Mouse (Mus musculus) right cerebral cortex, postnatal 4 days (tissue): ENCODE data around the gene Col9a3.

Experiments used
- DNase-seq: peaks from one replicate; pipeline ENCODE4 v3.0.0-alpha.2; 2022

Gene Col9a3

DNA sequence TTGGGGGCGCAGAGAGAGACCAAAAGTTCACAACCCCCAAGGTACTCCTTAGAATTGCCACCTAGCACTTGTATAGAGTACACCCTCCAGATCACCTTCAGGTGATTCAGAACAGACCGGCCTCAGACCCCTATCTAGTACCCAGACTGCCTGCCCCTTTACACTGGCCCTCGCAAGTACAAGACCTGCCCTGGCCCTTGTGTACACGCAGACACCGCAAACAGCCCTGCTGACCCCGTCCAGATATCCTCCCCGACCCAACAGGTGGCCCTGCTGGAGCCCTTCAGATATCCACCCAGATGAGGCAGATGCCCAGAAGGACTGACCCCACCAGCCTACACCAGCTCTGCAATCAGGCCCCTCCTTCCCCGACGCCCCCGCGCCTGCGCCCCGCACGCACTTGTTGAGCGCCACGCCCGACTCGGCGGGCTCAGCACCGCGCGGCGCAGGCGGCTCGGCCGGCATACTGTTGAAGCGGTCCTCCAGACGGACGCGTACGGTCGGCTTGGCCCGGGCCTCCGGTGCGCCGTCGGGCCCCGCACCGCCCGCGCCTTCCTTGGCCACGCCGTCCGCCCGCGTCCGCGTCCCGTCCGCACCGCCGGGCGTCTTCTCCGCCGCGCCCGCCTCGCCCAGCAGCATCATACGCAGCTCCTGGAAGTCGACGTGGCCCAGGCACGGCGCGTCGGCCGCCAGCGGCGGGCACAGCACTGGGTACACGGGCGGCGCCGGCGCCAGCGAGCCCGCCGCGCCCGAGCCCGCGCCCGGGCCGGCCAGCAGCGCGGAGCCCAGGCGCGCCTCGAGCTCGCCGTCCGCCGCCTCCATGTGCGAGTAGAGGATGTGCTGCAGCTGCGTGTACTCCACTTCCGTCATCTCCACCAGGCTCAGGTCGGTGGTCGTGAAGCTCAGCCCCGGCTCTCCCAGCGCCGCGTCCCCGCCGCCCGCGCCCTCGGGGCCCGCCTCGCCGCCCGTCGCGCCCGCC, 44.3 kb downstream of the Col9a3 start:
- DNase-seq, result no peak

DNA sequence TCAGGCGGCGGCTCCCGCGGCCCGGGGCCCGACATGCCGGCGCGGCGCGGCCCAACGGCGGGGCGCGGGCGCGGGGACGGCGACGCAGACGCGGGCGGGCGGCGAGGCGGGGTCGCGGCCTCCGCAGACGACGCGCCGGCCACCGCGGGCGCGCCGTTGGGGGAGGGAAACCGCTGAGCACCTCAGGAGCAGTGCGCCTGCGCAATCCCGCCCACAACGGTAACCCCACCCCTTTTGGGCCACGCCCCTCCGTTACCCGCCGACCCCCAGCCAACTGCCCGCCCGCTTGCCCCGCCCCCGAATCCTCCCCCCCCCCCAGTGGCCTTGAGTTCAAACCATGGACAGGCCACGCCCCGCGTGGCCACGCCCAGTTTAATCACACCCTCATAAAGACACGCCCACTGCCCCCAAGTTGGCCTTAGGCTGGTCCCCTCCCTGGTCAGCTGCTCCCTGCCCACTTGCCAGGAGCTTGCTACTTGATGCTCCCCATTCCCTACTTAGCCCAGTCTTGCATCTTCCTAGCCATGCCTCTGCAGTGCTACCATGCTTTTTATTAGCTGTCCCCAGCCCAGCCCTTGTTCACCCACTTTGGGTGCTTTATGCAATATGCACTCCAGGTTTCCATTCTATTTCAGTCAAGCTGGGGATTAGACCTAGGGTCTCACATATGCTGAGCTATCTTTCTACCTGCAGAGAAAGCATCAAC, 45.1 kb downstream of the Col9a3 start, which contains the start of gene Tcfl5:
Tcfl5 (minus strand) TSS at position 154 of the 706 bp plus-strand sequence.
- DNase-seq, result no peak

DNA sequence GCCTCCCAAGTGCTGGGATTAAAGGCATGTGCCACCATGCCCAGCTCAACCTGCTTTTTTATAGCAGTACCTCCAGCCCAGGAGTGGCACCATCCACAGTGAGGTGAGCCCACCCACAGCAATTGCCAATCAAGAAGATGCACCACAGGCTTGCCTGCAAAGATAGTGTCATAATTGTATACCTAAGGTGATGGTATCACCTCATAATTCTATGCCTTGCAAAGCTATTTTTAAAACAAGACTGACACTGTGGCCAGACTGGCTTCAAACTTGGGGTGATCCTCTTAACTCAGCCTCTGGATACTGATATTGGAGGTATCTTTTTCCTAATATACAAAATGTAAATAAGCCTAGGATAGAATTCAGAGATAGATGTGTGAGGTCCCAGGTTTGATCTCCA, 46.0 kb downstream of the Col9a3 start:
- no peak for DNase-seq

GRCm38 (mm10) chr2:180646841-180647240, 49.3 kb downstream of the Col9a3 start:
- no peak for DNase-seq

DNA sequence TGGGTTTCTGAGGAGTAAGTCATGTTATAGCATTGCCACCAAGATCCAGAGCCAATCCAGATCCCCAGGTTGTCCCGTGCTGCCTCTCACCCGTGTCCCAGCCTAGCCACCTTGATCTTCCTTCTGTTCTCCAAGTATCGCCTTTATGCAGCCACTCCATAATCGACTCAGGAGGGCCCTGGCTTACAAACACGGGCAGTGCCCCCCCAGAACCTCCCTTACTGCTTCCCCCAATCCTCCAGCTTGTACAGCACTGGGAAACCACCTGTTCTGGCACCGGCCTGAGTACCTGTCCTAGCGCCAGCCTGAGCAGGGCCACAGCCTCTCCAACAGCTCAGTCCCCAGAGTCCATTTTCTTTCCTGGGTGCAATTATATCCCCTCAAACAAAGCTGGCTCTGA, 57.1 kb downstream of the Col9a3 start:
- DNase-seq, result no peak

GRCm38 (mm10) chr2:180655150-180655549, 57.6 kb downstream of the Col9a3 start:
- no peak for DNase-seq

GRCm38 (mm10) chr2:180657394-180658013, 59.9 kb downstream of the Col9a3 start:
- DNase-seq, result peak; percentile 72

DNA sequence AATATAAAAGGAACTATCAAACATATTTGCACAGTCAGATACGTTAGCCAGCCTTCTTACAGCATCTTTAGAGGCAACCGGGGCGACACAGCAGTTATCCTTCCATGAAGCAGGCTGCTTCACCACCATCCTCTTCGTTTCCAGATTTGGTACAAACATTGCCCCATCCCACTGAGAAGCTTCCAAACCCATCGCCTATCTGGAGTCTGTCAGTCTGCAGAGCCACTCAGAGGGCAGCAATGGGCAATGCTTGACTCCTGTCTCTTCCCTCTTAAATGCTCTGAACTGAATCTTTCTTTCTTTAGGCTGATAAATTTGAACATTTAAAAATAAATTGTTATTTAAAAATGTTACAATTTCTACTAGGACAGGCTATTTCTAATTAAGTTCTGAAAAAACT, 60.8 kb downstream of the Col9a3 start:
- no peak for DNase-seq

DNA sequence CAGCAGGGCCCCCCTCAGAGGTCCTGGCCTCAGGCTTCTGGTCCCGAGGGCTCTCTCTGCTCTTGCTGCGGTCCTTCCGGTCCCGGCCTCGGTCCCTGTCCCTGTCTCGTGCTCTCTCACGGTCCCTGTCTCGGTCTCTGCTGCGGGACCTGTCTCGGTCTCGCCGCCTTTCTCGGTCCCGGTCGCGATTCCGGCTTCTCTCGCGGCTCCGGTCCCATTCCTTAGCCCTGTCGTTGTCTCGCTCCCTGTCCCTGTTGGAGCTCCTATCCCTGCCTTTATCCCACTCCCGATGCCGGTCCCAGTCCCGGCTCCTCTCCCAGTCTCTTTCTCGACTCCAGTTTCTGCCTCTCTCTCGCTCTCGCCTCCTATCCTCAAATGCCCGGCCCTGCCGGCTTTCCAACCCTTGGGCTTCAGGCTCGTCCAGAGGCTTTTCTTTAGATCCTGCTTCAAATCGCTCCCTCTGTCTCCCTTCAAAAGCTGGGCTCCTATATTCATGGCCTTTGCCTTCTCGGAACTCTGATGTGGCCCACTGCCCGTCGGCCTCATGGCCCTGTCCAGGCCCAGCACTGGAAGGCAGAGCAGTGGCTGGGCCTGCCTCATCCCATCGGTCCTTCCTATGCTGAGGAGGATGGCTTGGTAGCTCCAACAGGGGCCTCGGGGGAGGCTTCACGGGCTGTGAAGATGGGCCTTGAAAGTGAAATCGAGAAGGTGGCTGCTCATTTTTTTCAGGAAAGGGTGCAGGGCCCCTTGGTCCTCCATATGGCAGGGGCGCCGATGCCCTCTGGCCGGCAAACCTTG, 62.0 kb downstream of the Col9a3 start:
- no peak for DNase-seq

DNA sequence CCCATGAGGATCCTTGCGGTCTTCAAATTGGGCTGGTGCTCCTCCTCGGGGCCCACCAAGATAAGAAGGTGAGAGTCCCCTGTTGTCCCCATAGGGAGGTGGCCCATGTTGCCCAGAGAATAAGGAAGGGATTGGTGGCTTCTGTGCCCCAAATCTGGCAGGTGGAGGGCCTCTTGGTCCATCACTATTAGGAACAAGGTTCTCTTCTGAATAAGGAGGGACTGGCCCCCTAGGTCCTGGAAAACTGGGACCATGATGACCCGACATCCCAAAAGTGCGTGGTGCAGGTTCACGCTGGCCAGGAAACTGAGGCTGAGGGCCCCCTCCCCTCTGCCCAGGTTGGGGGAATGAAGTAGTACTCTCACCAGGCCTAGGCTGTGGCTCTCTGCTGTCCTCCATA, 62.9 kb downstream of the Col9a3 start:
- no peak for DNase-seq

GRCm38 (mm10) chr2:180662008-180662407, 64.4 kb downstream of the Col9a3 start:
- DNase-seq, result no peak
